Mouse (Mus musculus): Measurements from ENCODE around the gene Adgrv1.

DNA sequence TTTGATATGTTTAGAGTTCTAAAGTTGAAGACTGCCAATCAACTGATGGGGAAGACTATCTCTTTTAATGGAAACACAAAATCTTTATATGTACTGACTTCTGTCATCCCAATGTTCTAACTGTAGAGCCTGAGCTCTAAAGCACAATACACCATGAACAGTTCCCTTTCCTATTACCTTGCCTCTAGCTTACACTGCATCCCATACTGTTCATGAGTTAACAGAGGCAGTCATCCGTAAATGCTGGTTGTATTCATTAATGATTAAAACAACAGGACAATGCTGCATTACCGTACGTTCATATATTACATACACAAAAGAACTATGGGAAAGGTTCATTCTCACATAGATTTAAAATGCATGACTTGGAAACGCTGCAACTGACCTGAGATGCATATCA is 251.1 kb downstream of the Adgrv1 start:
- no peak for TF ChIP-seq CTCF (IDR thresholded peaks at IDR 0.05; ENCODE audit: low read depth, low read length)
- no peak for TF ChIP-seq POLR2A (IDR thresholded peaks at IDR 0.05; ENCODE audit: insufficient read depth, low read length)

Measured in ES-Bruce4 (cell line).